Mouse (Mus musculus) CH12.LX (cell line): ENCODE data around the gene Sh3bp5. TPM values are rescaled to one million over a fixed set of nuclear protein-coding genes. Genes with fewer than 3 reads are reported as not detected.

Source experiments
- DNase-seq: peaks from one replicate; pipeline ENCODE4 v3.0.0-alpha.2; 2013; ENCODE audit errors: extremely low read depth
- H3K27ac ChIP-seq: 2 replicates; pipeline ENCODE4 v1.5.1; 2012; ENCODE audit warnings: low read depth, mild to moderate bottlenecking, control low read depth, moderate library complexity; ENCODE audit not compliant: insufficient read depth
- H3K27me3 ChIP-seq: replicated peaks from 2 replicates; pipeline ENCODE3; 2012; ENCODE audit warnings: inconsistent platforms
- H3K36me3 ChIP-seq, 2 experiments: replicated peaks in 1 of 2; 2 replicates each; pipeline versions ENCODE3 to v1.6.1; 2012; ENCODE audit warnings: inconsistent platforms in 1 of 2, low read length in 1 of 2, mild to moderate bottlenecking in 1 of 2, mixed read lengths in 1 of 2, moderate library complexity in 1 of 2; ENCODE audit not compliant: control insufficient read depth in 1 of 2, insufficient read depth in 1 of 2
- H3K4me1 ChIP-seq, 2 experiments: 2 replicates each; pipeline ENCODE4 v1.6.1; 2012; ENCODE audit warnings: inconsistent platforms in 1 of 2, moderate library complexity in 1 of 2; ENCODE audit not compliant: insufficient read depth in 2 of 2, control insufficient read depth in 1 of 2
- H3K4me2 ChIP-seq: 2 replicates; pipeline ENCODE4 v1.6.1; 2012; ENCODE audit warnings: low read depth, mild to moderate bottlenecking, control low read depth; ENCODE audit not compliant: poor library complexity, insufficient read depth, severe bottlenecking
- H3K4me3 ChIP-seq, 3 experiments: fragments of 150-350 bp in 1 of 3; sonication (generic) in 1 of 3; replicated peaks in 1 of 3; 2 replicates each; pipeline versions ENCODE3 to v1.5.1; 2011 to 2012; ENCODE audit warnings: low read depth in 2 of 3, low read length in 2 of 3, mild to moderate bottlenecking in 2 of 3, moderate library complexity in 2 of 3, control low read depth in 1 of 3, improper control_type of control experiment in 1 of 3, inconsistent platforms in 1 of 3, mixed read lengths in 1 of 3; ENCODE audit not compliant: poor library complexity in 1 of 3
- H3K79me2 ChIP-seq: replicated peaks from 2 replicates; pipeline ENCODE4 v1.6.1; 2012; ENCODE audit warnings: mild to moderate bottlenecking, moderate library complexity; ENCODE audit not compliant: control insufficient read depth, poor library complexity, insufficient read depth, severe bottlenecking; ENCODE audit errors: extremely low read depth
- H3K9ac ChIP-seq: 2 replicates; pipeline ENCODE4 v1.6.1; 2012; ENCODE audit warnings: low read depth, mild to moderate bottlenecking, control low read depth, moderate library complexity; ENCODE audit not compliant: insufficient read depth
- H3K9me3 ChIP-seq: replicated peaks from 2 replicates; pipeline ENCODE3; 2012; ENCODE audit warnings: low read length, inconsistent platforms, mixed read lengths
- BHLHE40 ChIP-seq: IDR thresholded peaks from 2 replicates; pipeline ENCODE4 v1.6.1; 2011; ENCODE audit warnings: mild to moderate bottlenecking, low read depth, low read length, improper control_type of control experiment
- CTCF ChIP-seq, 2 experiments: IDR thresholded peaks in 1 of 2; conservative IDR thresholded peaks in 1 of 2; 2 replicates each; pipeline ENCODE4 v1.5.1; 2011 to 2012; ENCODE audit warnings: low read depth in 2 of 2, low read length in 2 of 2, improper control_type of control experiment in 1 of 2, inconsistent platforms in 1 of 2, mild to moderate bottlenecking in 1 of 2, moderate library complexity in 1 of 2
- ETS1 ChIP-seq: conservative IDR thresholded peaks from 2 replicates; pipeline ENCODE4 v1.6.1; 2012; ENCODE audit warnings: low read depth, mild to moderate bottlenecking, inconsistent platforms, low read length, improper control_type of control experiment, moderate library complexity
- MAX ChIP-seq: IDR thresholded peaks from 2 replicates; pipeline ENCODE4 v1.6.1; 2011; ENCODE audit warnings: low read length, improper control_type of control experiment
- MYC ChIP-seq: IDR thresholded peaks from 2 replicates; pipeline ENCODE4 v1.6.1; 2011; ENCODE audit warnings: low read depth, mild to moderate bottlenecking, improper control_type of control experiment, low read length
- NELFE ChIP-seq: IDR thresholded peaks from 2 replicates; pipeline ENCODE4 v1.6.1; 2011; ENCODE audit warnings: low read depth, low read length, improper control_type of control experiment
- POLR2A ChIP-seq: IDR thresholded peaks from 2 replicates; pipeline ENCODE4 v1.6.1; 2011; ENCODE audit warnings: low read depth, mild to moderate bottlenecking, improper control_type of control experiment, low read length
- RAD21 ChIP-seq: IDR thresholded peaks from 2 replicates; pipeline ENCODE4 v1.6.1; 2011; ENCODE audit warnings: low read depth, mild to moderate bottlenecking, low read length, improper control_type of control experiment, moderate library complexity
- ZKSCAN1 ChIP-seq: IDR thresholded peaks from 2 replicates; pipeline ENCODE4 v1.6.1; 2012; ENCODE audit warnings: low read depth, inconsistent platforms, low read length, improper control_type of control experiment, borderline replicate concordance
- dilution Hi-C: fragments of 300-500 bp; cut with MboI; formaldehyde crosslinking; loops from 2 replicates; pipeline ENCODE4 v1.14.3; 2020; ENCODE audit warnings: low sequenced_read_pairs; ENCODE audit not compliant: extremely low pct_unique_long_range_greater_than_20kb, extremely low pct_ligation_motif_present
- in situ Hi-C: fragments of 300-500 bp; cut with MboI; formaldehyde crosslinking; loops from 3 replicates; pipeline ENCODE4 v1.14.3; 2019; ENCODE audit warnings: low sequenced_read_pairs, low pct_ligation_motif_present, low pct_unique_long_range_greater_than_20kb, mixed read lengths
- polyA plus RNA-seq: library from polyadenylated mRNA; unstranded; fragments of >175 nt; gene quantifications from 2 replicates; pipeline ENCODE4 v1.2.1, GENCODE M21; 2012; ENCODE audit warnings: low read depth; ENCODE audit not compliant: insufficient read length
- total RNA-seq, 2 experiments: library from RNA; depleted of rRNA; stranded (reverse); fragments of 300-350 nt in 1 of 2; fragments of >200 nt in 1 of 2; gene quantifications; 2 replicates each; pipeline ENCODE4 v1.2.3; 2012 to 2014

Gene Sh3bp5
- total and polyA plus RNA-seq, 3 experiments: 57.4 to 158 (median 64.6) TPM

- H3K4me3 ChIP-seq: no peak overlapping the region
- no peaks in the 10 kb centered on the region for H3K9me3 ChIP-seq
- H3K36me3 ChIP-seq: peaks cover 67 to 94% of the 10 kb centered on the region in 2 experiments
- no peak overlapping the region for H3K4me2 ChIP-seq
- H3K79me2 ChIP-seq: peaks cover 18% of the 10 kb centered on the region
- H3K4me1 ChIP-seq: peaks cover 17 to 91% of the 10 kb centered on the region in 2 experiments
- H3K27me3 ChIP-seq: no peaks in the 10 kb centered on the region
- in situ Hi-C loops: no loop called here
- H3K27ac ChIP-seq: no peak overlapping the region
- H3K9ac ChIP-seq: no peak overlapping the region
- TF ChIP-seq BHLHE40: no peak
- no peak for TF ChIP-seq NELFE
- TF ChIP-seq RAD21: no peak
- TF ChIP-seq ETS1: no peak
- TF ChIP-seq MYC: no peak
- no peak for TF ChIP-seq POLR2A
- no peak for TF ChIP-seq ZKSCAN1
- dilution Hi-C loops: no loop called here
- no peak for DNase-seq
Measured at GRCm38 (mm10) chr14:31383470-31384050, 52.3 kb downstream of the Sh3bp5 start.

- TF ChIP-seq POLR2A (0 out of 2 replicates have a peak, but pooled peaks have one; percentile 21), NELFE (no peak)
- Histone ChIP-seq H3K9me3 (no peaks in the 10 kb centered on the region), H3K79me2 (peaks cover 14% of the 10 kb centered on the region), H3K27me3 (no peaks in the 10 kb centered on the region), H3K4me3 (no peak overlapping the region), H3K36me3 (peaks cover 68 to 94% of the 10 kb centered on the region in 2 experiments), H3K9ac (no peak overlapping the region), H3K4me1 (peaks cover 7 to 91% of the 10 kb centered on the region in 2 experiments; a peak in 3 of 4 replicates), H3K27ac (no peak overlapping the region), H3K4me2 (no peak overlapping the region)
- dilution Hi-C loops (no loop called here), in situ Hi-C loops (no loop called here)
- no peak for DNase-seq
Measured at GRCm38 (mm10) chr14:31382276-31382675, 53.6 kb downstream of the Sh3bp5 start.

- no peak overlapping the region for H3K4me2 ChIP-seq
- dilution Hi-C loops: no loop called here
Measured at GRCm38 (mm10) chr14:31376331-31376730, 59.5 kb downstream of the Sh3bp5 start.

More at GRCm38 (mm10) chr14:31376331-31376730, 59.5 kb downstream of the Sh3bp5 start:
- Histone ChIP-seq H3K9me3 (no peaks in the 10 kb centered on the region), H3K9ac (no peak overlapping the region), H3K4me3 (no peak overlapping the region), H3K4me1 (peaks cover 4 to 67% of the 10 kb centered on the region in 2 experiments; a peak in 3 of 4 replicates), H3K36me3 (peaks cover 73 to 95% of the 10 kb centered on the region in 2 experiments), H3K79me2 (peaks cover 2% of the 10 kb centered on the region; the same call in 1 of the 2 replicates), H3K27me3 (no peaks in the 10 kb centered on the region), H3K27ac (no peak overlapping the region)
- TF ChIP-seq CTCF (conservative IDR thresholded peaks at IDR 0.05 in 1 of 2, IDR thresholded peaks at IDR 0.05 in 1 of 2; ENCODE audit: low read depth in 2 of 2, low read length in 2 of 2) (no peak), BHLHE40 (peak; percentile 40; the same call in 1 of the 2 replicates), MAX (no peak)
- peak; percentile 29 for DNase-seq
- in situ Hi-C loops: no loop called here
